Mouse (Mus musculus) lung, adult 2 months (tissue): ENCODE results near the gene Nmt1. TPM values are rescaled to one million over a fixed set of nuclear protein-coding genes. Genes with fewer than 3 reads are reported as not detected.

ENCODE experiments used
- DNase-seq: peaks from one replicate; pipeline ENCODE4 v3.0.0; 2022
- H3K4me1 ChIP-seq: fragments of 200-500 bp; 2 replicates; pipeline ENCODE4 v1.6.1; 2011; ENCODE audit warnings: low read length; ENCODE audit not compliant: control insufficient read depth, insufficient read depth
- H3K4me3 ChIP-seq: fragments of 200-500 bp; replicated peaks from 2 replicates; pipeline ENCODE3; 2011; ENCODE audit warnings: low read depth, mild to moderate bottlenecking, control low read depth, low read length; ENCODE audit errors: extremely low read depth
- CTCF ChIP-seq: fragments of 200-500 bp; IDR thresholded peaks from 2 replicates; pipeline ENCODE4 v1.5.1; 2011; ENCODE audit warnings: mild to moderate bottlenecking, low read length, control low read depth; ENCODE audit not compliant: insufficient read depth
- POLR2A ChIP-seq: fragments of 200-500 bp; IDR thresholded peaks from 2 replicates; pipeline ENCODE4 v1.6.1; 2011; ENCODE audit warnings: low read depth, mild to moderate bottlenecking, control low read depth, low read length, borderline replicate concordance; ENCODE audit errors: extremely low read depth
- WGBS: fragments of 180-500 bp; shearing (Covaris S2); methylation state at CpG from one replicate; pipeline ENCODE4 v1.1.7; 2018; 5-methylcytosine and 5-hydroxymethylcytosine counted together
- polyA plus RNA-seq: library from polyadenylated mRNA; depleted of rRNA; stranded (reverse); fragments of >200 nt; gene quantifications from 2 replicates; pipeline ENCODE4 v1.2.3, GENCODE M21; 2012

The Nmt1 gene
- polyA plus RNA-seq, 1 experiment: 32.2 TPM

- Histone ChIP-seq H3K4me3 (no peak overlapping the region), H3K4me1 (peaks cover 3% of the 10 kb centered on the region)
- TF ChIP-seq POLR2A: no peak
- TF ChIP-seq CTCF: no peak
- no peak for DNase-seq
- WGBS: 93% methylated on average over 10 of the region's 10 CpGs
These were observed 42.4 kb downstream of the Nmt1 start for GRCm38 (mm10) chr11:103070322-103070880.

DNA sequence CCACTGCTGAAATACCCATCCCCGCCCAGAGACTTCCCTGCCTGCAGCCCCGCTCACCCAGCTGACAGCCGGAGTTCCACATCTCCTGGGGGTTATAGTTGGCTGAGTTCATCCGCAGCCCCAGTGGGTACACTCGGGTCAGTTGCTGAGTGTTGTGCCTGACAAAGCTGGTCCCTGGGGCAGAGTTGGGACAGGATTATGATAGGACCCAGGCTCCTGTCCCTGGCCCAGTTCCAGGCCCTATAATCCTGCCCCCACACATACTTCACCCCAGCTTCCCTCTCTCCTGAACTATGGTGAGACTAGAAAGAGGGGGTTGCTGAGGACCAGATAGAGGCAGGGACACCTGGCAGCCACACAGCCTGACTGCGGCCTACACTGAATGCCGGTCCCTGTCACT lies 45.7 kb downstream of the Nmt1 start:
- TF ChIP-seq POLR2A: no peak
- TF ChIP-seq CTCF: no peak
- 84% methylated on average over 7 of the region's 7 CpGs for WGBS
- Histone ChIP-seq H3K4me3 (no peak overlapping the region), H3K4me1 (no peaks in the 10 kb centered on the region)
- DNase-seq: no peak

- Histone ChIP-seq H3K4me1 (no peaks in the 10 kb centered on the region), H3K4me3 (no peak overlapping the region)
- DNase-seq: no peak
- no peak for TF ChIP-seq CTCF
- TF ChIP-seq POLR2A: no peak
- 75% methylated on average over 10 of the region's 10 CpGs for WGBS
These were observed 46.2 kb downstream of the Nmt1 start for GRCm38 (mm10) chr11:103074121-103074650.

DNA sequence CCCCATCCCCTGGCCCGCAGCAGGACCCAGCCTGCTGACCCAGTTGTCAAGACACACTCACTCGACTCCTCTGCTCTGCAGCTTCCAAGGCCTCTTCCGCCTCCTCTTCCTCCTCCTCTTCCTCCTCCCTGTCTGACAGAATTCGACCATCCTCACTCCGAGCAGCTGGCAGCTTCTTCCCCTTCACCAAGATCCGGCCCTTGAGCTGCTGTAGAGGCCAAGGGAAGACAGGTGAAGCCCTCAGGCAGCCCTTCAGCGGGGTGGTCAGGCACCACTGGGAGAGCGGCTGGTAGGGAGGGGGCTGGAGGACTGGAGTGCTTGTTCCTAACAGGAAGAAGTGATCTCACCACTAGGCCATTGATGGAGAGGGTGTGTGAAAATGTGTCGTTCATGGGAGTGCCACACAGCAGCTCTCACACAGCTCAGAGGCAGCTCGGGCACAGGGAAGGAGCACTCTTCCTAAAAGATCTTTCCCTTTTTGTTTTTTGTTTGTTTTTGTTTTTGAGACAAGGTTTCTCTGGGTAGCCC lies 46.9 kb downstream of the Nmt1 start:
- 26% methylated on average over 10 of the region's 10 CpGs for WGBS
- Histone ChIP-seq H3K4me1 (no peaks in the 10 kb centered on the region), H3K4me3 (no peak overlapping the region)
- DNase-seq: no peak
- TF ChIP-seq POLR2A: no peak

DNA sequence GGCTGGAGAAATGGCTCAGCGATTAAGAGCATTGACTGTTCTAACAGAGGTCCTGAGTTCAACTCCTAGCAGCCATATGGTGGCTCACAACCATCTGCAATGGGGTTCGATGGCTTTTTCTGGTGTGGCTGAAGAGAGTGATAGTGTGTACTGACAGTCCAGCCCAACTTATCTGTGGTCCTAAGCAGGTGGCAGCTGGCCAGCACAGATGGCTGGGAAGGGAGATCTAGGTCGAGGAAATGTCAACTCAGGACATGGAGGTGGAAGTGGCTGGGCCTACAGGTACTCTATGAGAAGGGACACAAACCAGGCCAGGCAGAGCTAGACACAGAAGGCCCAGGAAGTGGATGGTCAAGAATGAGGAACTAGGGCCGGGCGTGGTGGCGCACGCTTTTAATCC lies 48.0 kb downstream of the Nmt1 start:
- WGBS: 85% methylated on average over 7 of the region's 7 CpGs
- no peak overlapping the region for H3K4me3 ChIP-seq
- no peak for DNase-seq
- H3K4me1 ChIP-seq: peaks cover 7% of the 10 kb centered on the region
- TF ChIP-seq CTCF (no peak), POLR2A (no peak)

- H3K4me1 ChIP-seq: peaks cover 7% of the 10 kb centered on the region
- TF ChIP-seq POLR2A (no peak), CTCF (no peak)
- WGBS: 84% methylated on average over 8 of the region's 8 CpGs
These were observed 48.6 kb downstream of the Nmt1 start for GRCm38 (mm10) chr11:103076581-103076980.

DNA sequence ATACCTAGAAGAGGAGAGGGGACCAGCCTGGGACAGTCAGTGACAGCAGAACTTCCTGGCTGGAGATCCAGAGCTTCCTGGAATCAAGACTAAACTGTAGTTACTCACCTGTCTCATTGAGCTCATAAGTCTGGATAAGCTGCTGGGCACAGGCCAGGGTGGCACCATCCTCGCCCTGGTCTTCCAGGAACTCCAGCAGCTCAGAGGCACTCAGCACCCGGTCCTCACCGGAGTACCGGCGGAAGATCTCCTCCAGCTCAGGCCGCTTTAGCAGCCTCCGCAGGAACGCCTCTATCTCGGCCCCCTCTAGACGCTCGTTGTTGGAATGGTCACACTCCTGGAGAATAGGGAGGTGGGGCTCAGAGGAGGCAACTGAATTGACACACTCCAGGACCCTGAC lies 50.1 kb downstream of the Nmt1 start:
- 78% methylated on average over 11 of the region's 11 CpGs for WGBS
- DNase-seq: no peak
- peaks cover 7% of the 10 kb centered on the region for H3K4me1 ChIP-seq
- H3K4me3 ChIP-seq: no peak overlapping the region
- TF ChIP-seq CTCF (no peak), POLR2A (no peak)

More at GRCm38 (mm10) chr11:103076581-103076980, 48.6 kb downstream of the Nmt1 start:
- no peak overlapping the region for H3K4me3 ChIP-seq
- no peak for DNase-seq

DNA sequence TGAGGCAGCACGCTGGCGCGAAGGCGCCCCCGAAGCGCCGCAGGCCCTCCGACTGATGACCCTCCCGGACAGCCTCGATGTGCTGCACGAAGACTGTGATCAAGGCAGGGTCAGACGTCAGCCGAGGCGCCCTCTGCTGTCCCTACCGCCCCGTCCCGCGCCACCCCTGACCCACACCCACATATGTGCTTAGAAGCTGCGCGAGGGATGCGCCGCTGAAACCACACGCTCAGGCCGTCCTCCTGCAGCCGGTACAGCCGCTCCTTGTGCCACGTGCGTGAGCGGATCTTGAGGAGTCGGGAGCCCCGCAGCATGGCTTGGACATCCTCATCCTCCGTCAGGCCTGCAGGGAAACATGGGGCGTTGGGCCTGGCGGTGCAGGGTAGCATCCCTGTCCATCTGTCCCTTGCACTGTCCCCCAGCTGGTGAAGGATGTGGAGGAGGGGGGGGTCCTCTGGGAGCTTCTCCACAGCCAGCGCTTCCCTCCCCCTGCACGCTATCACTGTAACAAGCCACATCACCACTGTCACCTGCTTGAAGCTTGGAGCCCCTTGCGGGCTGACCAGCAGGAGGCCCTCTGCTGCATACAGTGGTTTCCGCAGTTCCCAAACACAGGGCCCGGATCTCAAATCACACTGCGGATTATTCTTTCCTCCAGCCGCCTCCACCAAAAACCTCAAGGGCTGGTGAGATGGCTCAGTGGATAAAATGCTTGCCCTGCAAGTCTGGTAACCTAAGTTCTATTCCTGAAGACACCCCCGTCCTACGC lies 52.5 kb downstream of the Nmt1 start:
- Histone ChIP-seq H3K4me1 (peaks cover 7% of the 10 kb centered on the region), H3K4me3 (no peak overlapping the region)
- TF ChIP-seq POLR2A (no peak), CTCF (0 out of 2 replicates have a peak, but pooled peaks have one; percentile 13)
- DNase-seq: no peak
- WGBS: 16% methylated on average over 43 of the region's 43 CpGs

DNA sequence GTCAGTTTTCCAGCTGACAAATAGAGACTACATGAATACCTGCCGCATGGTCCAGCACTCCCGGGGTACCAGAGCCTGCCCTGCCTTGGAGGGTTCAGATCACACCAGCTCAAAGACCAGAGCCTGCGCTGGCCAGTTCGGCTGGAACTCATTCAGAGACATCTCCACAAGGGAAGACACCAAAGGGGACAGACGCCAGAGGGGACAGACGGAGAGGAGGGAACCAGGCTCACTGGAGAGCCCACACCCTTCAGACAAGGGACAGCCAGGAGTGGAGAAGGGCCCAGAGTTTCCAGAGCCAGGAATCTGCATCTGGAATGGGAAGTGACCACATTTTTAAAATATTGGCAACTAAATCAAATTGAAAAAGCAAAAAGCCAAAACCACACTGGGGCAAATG lies 53.6 kb downstream of the Nmt1 start:
- DNase-seq: no peak
- H3K4me1 ChIP-seq: peaks cover 7% of the 10 kb centered on the region
- no peak overlapping the region for H3K4me3 ChIP-seq
- WGBS: 79% methylated on average over 6 of the region's 6 CpGs
- TF ChIP-seq CTCF (no peak), POLR2A (no peak)
